ENCODE assay signal across 12 mouse cellular contexts in genomic region chr10:105417845-105418383, GRCm38 (mm10).
DNase-seq lines count a peak whose midpoint lies in the region; ATAC-seq and TF ChIP-seq lines count a peak whose summit lies in the region.
"Had no signal": no experiment of that assay in that cellular context is flagged by ENCODE, and none has a peak within 500 bp of the region (broad histone marks: within the 10 kb centered on the region; RNA-seq: fewer than 3 reads in every experiment).

No protein-coding gene starts in this region.

- WGBS in intestine, embryonic 15.5 days = 82% methylated on average over 15 of the region's 15 CpGs
- WGBS in intestine, postnatal 0 days = 71% methylated on average over 15 of the region's 15 CpGs

- H3K9ac ChIP-seq in intestine, embryonic 15.5 days = no peak overlapping the region
- no peak overlapping the region for H3K9ac ChIP-seq in intestine, postnatal 0 days (ENCODE audit: low read depth, low read length)
- H3K9ac ChIP-seq: limb, embryonic 15.5 days had no signal

- 0 out of 2 replicates have a peak, but pooled peaks have one; percentile 5 for ATAC-seq in frontal cortex, adult (ENCODE audit: low TSS enrichment)
- ATAC-seq in intestine, embryonic 15.5 days = peak; percentile 69; the same call in 1 of the 2 replicates
- no peak for ATAC-seq in intestine, postnatal 0 days
- peak; percentile 85 for ATAC-seq in megakaryocyte progenitor cell, adult 5-6 weeks (replicated peaks; ENCODE audit: poor library complexity)

- H3K36me3 ChIP-seq in intestine, embryonic 15.5 days = 0 out of 2 replicates have a peak, but pooled peaks cover 5% of the 10 kb centered on the region
- 0 out of 2 replicates have a peak, but pooled peaks cover 10% of the 10 kb centered on the region for H3K36me3 ChIP-seq in intestine, postnatal 0 days (ENCODE audit: control insufficient read depth, insufficient read depth)
- no peaks in the 10 kb centered on the region for H3K36me3 ChIP-seq in erythroblast, embryonic 14.5 days (ENCODE audit: control insufficient read depth)

- H3K4me1 ChIP-seq in intestine, embryonic 15.5 days (replicated peaks) = no peaks in the 10 kb centered on the region
- H3K4me1 ChIP-seq in intestine, postnatal 0 days (replicated peaks; ENCODE audit: control insufficient read depth, insufficient read depth, low read length) = no peaks in the 10 kb centered on the region
- peaks cover 58% of the 10 kb centered on the region for H3K4me1 ChIP-seq in erythroblast, embryonic 14.5 days (ENCODE audit: control insufficient read depth)
- H3K4me1 ChIP-seq: limb, embryonic 15.5 days had no signal

- H3K4me3 ChIP-seq in intestine, embryonic 15.5 days (replicated peaks) = no peak overlapping the region
- H3K4me3 ChIP-seq in intestine, postnatal 0 days (ENCODE audit: low read depth, low read length) = no peak overlapping the region
- peak overlapping the region; percentile 30 for H3K4me3 ChIP-seq in erythroblast, embryonic 14.5 days (replicated peaks)
- H3K4me3 ChIP-seq: limb, embryonic 15.5 days had no signal

- H3K27ac ChIP-seq in intestine, embryonic 15.5 days = no peak overlapping the region
- no peak overlapping the region for H3K27ac ChIP-seq in intestine, postnatal 0 days (ENCODE audit: low read depth, low read length)
- H3K27ac ChIP-seq: limb, embryonic 15.5 days; macrophage had no signal

- no peak for TF ChIP-seq CTCF in intestine, postnatal 0 days (IDR thresholded peaks at IDR 0.05; ENCODE audit: low read depth)

- no peaks in the 10 kb centered on the region for H3K27me3 ChIP-seq in intestine, embryonic 15.5 days (replicated peaks)
- no peaks in the 10 kb centered on the region for H3K27me3 ChIP-seq in intestine, postnatal 0 days (replicated peaks; ENCODE audit: control insufficient read depth, insufficient read depth, low read length)
- no peaks in the 10 kb centered on the region for H3K27me3 ChIP-seq in erythroblast, embryonic 14.5 days (ENCODE audit: control insufficient read depth)
- H3K27me3 ChIP-seq: limb, embryonic 15.5 days had no signal

- H3K4me2 ChIP-seq in intestine, embryonic 15.5 days (replicated peaks) = no peak overlapping the region
- H3K4me2 ChIP-seq in intestine, postnatal 0 days (replicated peaks; ENCODE audit: low read depth) = no peak overlapping the region
- H3K4me2 ChIP-seq: limb, embryonic 15.5 days had no signal

- no peaks in the 10 kb centered on the region for H3K9me3 ChIP-seq in intestine, embryonic 15.5 days
- no peaks in the 10 kb centered on the region for H3K9me3 ChIP-seq in intestine, postnatal 0 days (ENCODE audit: control insufficient read depth)
- no peaks in the 10 kb centered on the region for H3K9me3 ChIP-seq in erythroblast, embryonic 14.5 days (ENCODE audit: control insufficient read depth, low read length)
- H3K9me3 ChIP-seq: limb, embryonic 15.5 days had no signal

- no peak for DNase-seq in frontal cortex, postnatal 10 days (ENCODE audit: low spot score in 2 of 2)
- no peak for DNase-seq in adrenal gland, postnatal 4 days (ENCODE audit: low spot score in 2 of 2)
- no peak for DNase-seq in urinary bladder, postnatal 10 days (ENCODE audit: low spot score)
- DNase-seq: adrenal gland, postnatal 14 days; cerebellum, adult 18-20 months had no signal
